10 mouse cellular contexts compared by ENCODE assay signal in genomic region chr8:128470097-128470496, GRCm38 (mm10).
"Had no signal": no experiment of that assay in that cellular context is flagged by ENCODE, and none has a peak within 500 bp of the region (broad histone marks: within the 10 kb centered on the region; RNA-seq: fewer than 3 reads in every experiment).

No protein-coding gene starts in this region.

- DNase-seq: kidney, adult 18-20 months; kidney, postnatal 25 days; right cerebral cortex, postnatal 14 days; thymus, adult 2 months; thymus, postnatal 25 days had no signal

- H3K4me1 ChIP-seq: limb, embryonic 15.5 days; liver, embryonic 12.5 days had no signal

- ATAC-seq: liver, embryonic 12.5 days had no signal

- H3K27ac ChIP-seq: left cerebral cortex, adult 2 months; limb, embryonic 15.5 days; liver, embryonic 12.5 days; midbrain, embryonic 12.5 days; stomach, embryonic 15.5 days had no signal

- H3K4me2 ChIP-seq: limb, embryonic 15.5 days; liver, embryonic 12.5 days; midbrain, embryonic 12.5 days; stomach, embryonic 15.5 days had no signal

- H3K4me3 ChIP-seq: left cerebral cortex, adult 2 months; limb, embryonic 15.5 days; liver, embryonic 12.5 days; midbrain, embryonic 12.5 days; stomach, embryonic 15.5 days had no signal

- H3K9me3 ChIP-seq: limb, embryonic 15.5 days; liver, embryonic 12.5 days; midbrain, embryonic 12.5 days; stomach, embryonic 15.5 days had no signal

- H3K27me3 ChIP-seq: limb, embryonic 15.5 days; liver, embryonic 12.5 days; midbrain, embryonic 12.5 days; stomach, embryonic 15.5 days had no signal

- H3K9ac ChIP-seq: limb, embryonic 15.5 days; liver, embryonic 12.5 days; midbrain, embryonic 12.5 days; stomach, embryonic 15.5 days had no signal
